Mouse (Mus musculus): ENCODE results near the gene Foxn1. TPM values are rescaled to one million over a fixed set of nuclear protein-coding genes. Genes with fewer than 3 reads are reported as not detected.

The Foxn1 gene
- total RNA-seq, 1 experiment from 2014 or later, result not detected

Other genes starting within 250 kb of the Foxn1 start
- 9.9 and 12.5 TPM in 2 replicates for gene Traf4, start 221.0 kb downstream of the Foxn1 start, total RNA-seq (2017)
- 14.1 and 16.1 TPM in 2 replicates for gene Nek8, start 209.9 kb downstream of the Foxn1 start, total RNA-seq (2017)
- 5.4 and 6.1 TPM in 2 replicates for gene Tlcd1, start 209.8 kb downstream of the Foxn1 start, total RNA-seq (2017)
- 1,363 and 1,388 TPM in 2 replicates for gene Rpl23a, start 203.0 kb downstream of the Foxn1 start, total RNA-seq (2017)
- gene Rab34, start 198.1 kb downstream of the Foxn1 start, total RNA-seq (2017), result not detected in 2 replicates
- 0.74 TPM in 1 of 2 replicates, not detected in the other for gene Proca1, start 193.2 kb downstream of the Foxn1 start, total RNA-seq (2017)
- gene Sdf2, start 140.8 kb downstream of the Foxn1 start, total RNA-seq (2017), result 40.2 and 48.6 TPM in 2 replicates
- gene Supt6, start 140.6 kb downstream of the Foxn1 start, total RNA-seq (2017), result 53.5 and 61.2 TPM in 2 replicates
- 97.4 and 102 TPM in 2 replicates for gene 2610507B11Rik, start 124.8 kb downstream of the Foxn1 start, total RNA-seq (2017)
- 4.1 and 4.8 TPM in 2 replicates for gene BC030499, start 95.7 kb downstream of the Foxn1 start, total RNA-seq (2017)
- 0.37 and 0.93 TPM in 2 replicates for gene Spag5, start 85.0 kb downstream of the Foxn1 start, total RNA-seq (2017)
- 1.7 and 2.9 TPM in 2 replicates for gene Aldoc, start 63.6 kb downstream of the Foxn1 start, total RNA-seq (2017)
- 17.2 and 21.1 TPM in 2 replicates for gene Pigs, start 58.1 kb downstream of the Foxn1 start, total RNA-seq (2017)
- gene Unc119, start 43.1 kb downstream of the Foxn1 start, total RNA-seq (2017), result 62.9 and 76.7 TPM in 2 replicates
- gene Slc13a2, start 35.7 kb upstream of the Foxn1 start, total RNA-seq (2017), result 0.25 and 0.47 TPM in 2 replicates
- not detected in 2 replicates for gene Slc46a1, start 79.1 kb upstream of the Foxn1 start, total RNA-seq (2017)
- 0.12 and 0.23 TPM in 2 replicates for gene Sarm1, start 111.2 kb upstream of the Foxn1 start, total RNA-seq (2017)
- not detected in 2 replicates for gene Vtn, start 112.5 kb upstream of the Foxn1 start, total RNA-seq (2017)
- gene Sebox, start 116.9 kb upstream of the Foxn1 start, total RNA-seq (2017), result not detected in 2 replicates
- 25.4 and 34.9 TPM in 2 replicates for gene Tmem199, start 125.6 kb upstream of the Foxn1 start, total RNA-seq (2017)
- 34.9 and 35.7 TPM in 2 replicates for gene Poldip2, start 125.6 kb upstream of the Foxn1 start, total RNA-seq (2017)
- 7.4 and 7.6 TPM in 2 replicates for gene Tnfaip1, start 149.8 kb upstream of the Foxn1 start, total RNA-seq (2017)
- gene Ift20, start 149.8 kb upstream of the Foxn1 start, total RNA-seq (2017), result 75.6 and 87.8 TPM in 2 replicates
- gene Tmem97, start 164.2 kb upstream of the Foxn1 start, total RNA-seq (2017), result 0.93 and 2.9 TPM in 2 replicates

Measured in neutrophil, adult 5-6 weeks (primary cell).